Mouse (Mus musculus): ENCODE measurements around the gene Snapc4. TPM values are rescaled to one million over a fixed set of nuclear protein-coding genes. Genes with fewer than 3 reads are reported as not detected.

Gene Snapc4
- total RNA-seq, 4 experiments from 2014 or later = 24.7 to 68.1 (median 42.8) TPM

DNA sequence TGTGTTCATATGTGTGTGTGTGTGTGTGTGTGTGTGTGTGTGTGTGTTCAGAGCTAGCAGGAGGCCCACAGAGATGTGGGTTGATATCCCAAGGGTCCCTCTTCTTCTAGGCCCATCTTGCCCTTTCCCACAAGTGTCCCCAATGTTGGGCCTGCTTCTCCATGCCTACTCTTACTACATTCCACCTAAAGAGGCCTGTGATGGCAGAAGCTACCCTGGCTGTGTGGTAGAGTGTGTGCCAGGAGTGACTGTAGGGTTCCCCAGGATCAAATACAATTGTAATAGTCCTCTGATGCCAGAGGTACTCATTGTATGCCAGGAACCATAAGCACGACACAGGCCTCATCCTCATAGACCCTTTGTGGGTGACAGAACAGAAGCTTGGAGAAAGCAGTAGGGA lies 67.1 kb downstream of the Snapc4 start:
- no peak for DNase-seq

- no peak for DNase-seq
Measured at GRCm38 (mm10) chr2:26312812-26313211, 67.6 kb downstream of the Snapc4 start.

Other genes starting within 250 kb of the Snapc4 start
- gene Lhx3, start 172.4 kb downstream of the Snapc4 start, total RNA-seq (2022) = 1 to 10 TPM in 2 of 4 experiments, under 1 TPM in 1, not detected in 1; 0.48 to 6.4 (median 4.0) TPM
- 10 to 100 TPM; 25.2 to 28.7 (median 26.6) TPM for gene Qsox2, start 143.1 kb downstream of the Snapc4 start, total RNA-seq (2022)
- gene Ccdc187, start 86.1 kb downstream of the Snapc4 start, total RNA-seq (2022) = 1 to 10 TPM in 3 of 4 experiments, under 1 TPM in 1; 0.32 to 4.1 (median 2.2) TPM
- 10 to 100 TPM; 10.7 to 41.6 (median 24.6) TPM for gene Gpsm1, start 65.1 kb downstream of the Snapc4 start, total RNA-seq (2022)
- gene Dnlz, start 28.5 kb downstream of the Snapc4 start, total RNA-seq (2022) = 10 to 100 TPM; 21.0 to 23.8 (median 21.9) TPM
- gene Card9, start 19.7 kb downstream of the Snapc4 start, total RNA-seq (2022) = 1 to 10 TPM; 1.1 to 3.4 (median 2.2) TPM
- gene Entr1, start 8.7 kb upstream of the Snapc4 start, total RNA-seq (2022) = 100 to 1,000 TPM in 3 of 4 experiments, 10 to 100 TPM in 1; 97.8 to 120 (median 110) TPM
- gene Pmpca, start 8.7 kb upstream of the Snapc4 start, total RNA-seq (2022) = 100 to 1,000 TPM; 138 to 155 (median 142) TPM
- gene Inpp5e, start 28.6 kb upstream of the Snapc4 start, total RNA-seq (2022) = 10 to 100 TPM; 20.8 to 35.3 (median 24.1) TPM
- gene Sec16a, start 64.6 kb upstream of the Snapc4 start, total RNA-seq (2022) = 10 to 100 TPM; 62.3 to 73.6 (median 67.1) TPM
- gene Notch1, start 136.0 kb upstream of the Snapc4 start, total RNA-seq (2022) = 10 to 100 TPM; 23.7 to 32.6 (median 28.4) TPM
- gene Egfl7, start 199.4 kb upstream of the Snapc4 start, total RNA-seq (2022) = 100 to 1,000 TPM; 105 to 245 (median 172) TPM
- gene Gm20532, start 206.0 kb upstream of the Snapc4 start, total RNA-seq (2022) = not detected
- gene Agpat2, start 223.8 kb upstream of the Snapc4 start, total RNA-seq (2022) = 100 to 1,000 TPM in 3 of 4 experiments, 10 to 100 TPM in 1; 86.0 to 354 (median 247) TPM
- 10 to 100 TPM in 2 of 4 experiments, 1 to 10 TPM in 2; 9.1 to 11.9 (median 10.4) TPM for gene Fam69b, start 247.8 kb upstream of the Snapc4 start, total RNA-seq (2022)

All from adrenal gland, adult 8-10 months (tissue).